Mouse (Mus musculus): ENCODE measurements around the gene Klf1. TPM values are rescaled to one million over a fixed set of nuclear protein-coding genes. Genes with fewer than 3 reads are reported as not detected.
"Not testable (repeated sequence)": the region's sequence is repeated elsewhere in the genome, so short reads cannot be mapped to it uniquely, and the experiment has no call there.

Klf1 gene
- polyA plus RNA-seq, 1 experiment from 2014 or later = 1.8 TPM

DNA sequence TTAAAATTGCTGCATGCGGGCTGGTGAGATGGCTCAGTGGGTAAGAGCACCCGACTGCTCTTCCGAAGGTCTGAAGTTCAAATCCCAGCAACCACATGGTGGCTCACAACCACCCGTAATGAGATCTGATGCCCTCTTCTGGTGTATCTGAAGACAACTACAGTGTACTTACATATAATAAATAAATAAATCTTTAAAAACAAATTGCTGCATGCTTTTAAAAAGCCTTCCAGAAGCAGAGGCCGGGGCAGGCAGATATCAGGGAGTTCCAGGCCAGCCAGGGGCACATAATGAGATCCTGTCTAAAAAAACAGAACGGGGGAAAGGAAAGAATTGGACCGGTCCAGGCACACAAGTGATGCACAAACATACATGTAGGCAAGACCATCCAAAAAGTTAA, 6.3 kb downstream of the Klf1 start:
- Histone ChIP-seq H3K27me3 (ENCODE audit: control insufficient read depth, insufficient read depth, low read length) (peaks cover 44% of the 10 kb centered on the region), H3K9ac (ENCODE audit: low read length) (peak overlapping the region; percentile 48; the same call in 1 of the 2 replicates), H3K4me3 (ENCODE audit: control insufficient read depth in 1 of 2, insufficient read depth in 1 of 2, low read depth in 1 of 2, low read length in 2 of 2) (peak overlapping the region; percentile 21 to 51), H3K4me2 (ENCODE audit: low read length) (peak overlapping the region; percentile 94), H3K4me1 (ENCODE audit: control insufficient read depth in 2 of 2, insufficient read depth in 2 of 2, low read length in 2 of 2) (peaks cover 5 to 11% of the 10 kb centered on the region in 2 experiments; a peak in 3 of 4 replicates)
- 30% methylated on average over 6 of the region's 7 CpGs for WGBS
- ATAC-seq (ENCODE audit: insufficient number of reproducible peaks, insufficient read depth, low FRiP score, low read depth); H3K9me3 ChIP-seq (ENCODE audit: control insufficient read depth, low read length); H3K27ac ChIP-seq (replicated peaks in 1 of 2; ENCODE audit: control insufficient read depth in 1 of 2, insufficient read depth in 1 of 2, low read depth in 2 of 2, low read length in 2 of 2); H3K36me3 ChIP-seq (ENCODE audit: control insufficient read depth, insufficient read depth, low read length): not testable (repeated sequence)

DNA sequence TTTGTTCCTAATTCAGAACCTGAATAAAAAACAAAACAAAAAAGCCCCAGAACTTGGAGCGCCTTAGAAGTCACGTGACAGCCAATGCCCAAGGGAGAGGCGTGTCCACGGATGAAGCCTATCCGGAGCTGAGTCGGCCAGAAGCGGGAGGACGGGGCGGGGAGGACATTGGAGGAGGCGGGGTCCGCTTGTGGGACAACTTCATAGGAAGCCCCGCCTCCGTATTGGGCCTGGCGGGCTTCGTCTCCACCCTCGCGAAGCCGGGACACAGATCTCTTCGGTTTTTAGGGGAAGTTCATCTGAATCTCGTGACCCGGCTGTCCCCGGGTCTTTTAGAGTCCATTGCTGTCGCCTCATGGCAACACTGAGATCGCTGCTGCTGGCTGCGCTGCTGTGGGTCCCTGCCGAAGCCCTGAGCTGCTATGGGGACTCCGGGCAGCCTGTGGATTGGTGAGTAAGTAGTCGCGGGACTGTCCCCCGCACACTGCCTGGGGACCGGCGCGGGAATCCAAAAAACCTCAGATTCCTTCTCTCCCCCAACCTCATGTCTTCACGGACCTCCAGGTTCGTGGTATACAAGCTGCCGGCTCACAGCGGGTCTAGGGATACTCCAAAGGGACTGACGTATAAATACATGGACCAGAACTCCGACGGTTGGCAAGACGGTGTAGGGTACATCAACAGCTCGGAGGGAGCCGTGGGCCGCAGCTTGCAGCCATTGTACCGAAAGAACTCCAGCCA, 6.9 kb downstream of the Klf1 start, which contains the start of gene Dnase2a:
Dnase2a (plus strand) TSS at position 140 of the 741 bp plus-strand sequence.
- WGBS = under 1% methylated on average over 44 of the region's 45 CpGs

DNA sequence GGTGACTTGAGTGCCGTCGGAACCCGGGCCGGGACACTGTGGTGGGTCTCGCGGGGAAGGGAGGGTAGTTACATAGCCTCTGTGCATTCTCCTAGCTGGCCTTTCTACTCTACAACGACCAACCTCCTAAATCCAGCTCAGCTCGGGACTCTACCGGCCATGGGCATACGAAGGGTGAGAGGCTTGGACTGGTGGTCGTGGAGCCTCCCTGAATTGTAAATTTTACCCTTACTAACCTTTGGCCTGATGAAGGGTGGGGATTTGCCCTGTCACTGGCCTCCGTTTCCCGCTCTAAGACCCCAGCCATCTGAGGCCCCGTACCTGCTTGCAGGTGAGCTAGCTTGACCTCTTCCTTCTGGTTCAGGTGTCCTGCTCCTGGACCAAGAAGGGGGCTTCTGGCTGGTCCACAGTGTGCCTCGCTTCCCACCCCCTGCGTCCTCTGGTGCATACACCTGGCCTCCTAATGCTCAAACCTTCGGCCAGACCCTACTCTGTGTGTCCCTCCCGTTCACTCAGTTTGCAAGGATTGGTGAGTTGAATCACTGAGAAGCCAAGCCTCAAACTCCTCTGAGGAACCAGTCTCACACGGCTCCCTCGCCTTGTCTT, 7.5 kb downstream of the Klf1 start:
- Histone ChIP-seq H3K9ac (ENCODE audit: low read length) (peak overlapping the region; percentile 75), H3K4me3 (ENCODE audit: control insufficient read depth in 1 of 2, insufficient read depth in 1 of 2, low read depth in 1 of 2, low read length in 2 of 2) (peak overlapping the region; percentile 48 to 51), H3K36me3 (ENCODE audit: control insufficient read depth, insufficient read depth, low read length) (no peaks in the 10 kb centered on the region), H3K27me3 (ENCODE audit: control insufficient read depth, insufficient read depth, low read length) (peaks cover 54% of the 10 kb centered on the region), H3K9me3 (ENCODE audit: control insufficient read depth, low read length) (peaks cover 4% of the 10 kb centered on the region), H3K4me2 (ENCODE audit: low read length) (peak overlapping the region; percentile 94), H3K27ac (replicated peaks in 1 of 2; ENCODE audit: control insufficient read depth in 1 of 2, insufficient read depth in 1 of 2, low read depth in 2 of 2, low read length in 2 of 2) (no peak overlapping the region), H3K4me1 (ENCODE audit: control insufficient read depth in 2 of 2, insufficient read depth in 2 of 2, low read length in 2 of 2) (peaks cover 4 to 11% of the 10 kb centered on the region in 2 experiments; a peak in 2 of 4 replicates)
- 49% methylated on average over 20 of the region's 20 CpGs for WGBS
- no peak; the same call in 1 of the 2 replicates for ATAC-seq (ENCODE audit: insufficient number of reproducible peaks, insufficient read depth, low FRiP score, low read depth)

More for the DNA sequence above, 6.9 kb downstream of the Klf1 start, which contains the start of gene Dnase2a:
- H3K4me3 ChIP-seq (ENCODE audit: control insufficient read depth in 1 of 2, insufficient read depth in 1 of 2, low read depth in 1 of 2, low read length in 2 of 2) = peak within 1 kb of the TSS; percentile 48 to 51
- peaks cover 4 to 11% of the 10 kb centered on the region in 2 experiments; a peak in 3 of 4 replicates for H3K4me1 ChIP-seq (ENCODE audit: control insufficient read depth in 2 of 2, insufficient read depth in 2 of 2, low read length in 2 of 2)
- no peak within 1 kb of the TSS; a peak in 1 of 4 replicates for H3K27ac ChIP-seq (replicated peaks in 1 of 2; ENCODE audit: control insufficient read depth in 1 of 2, insufficient read depth in 1 of 2, low read depth in 2 of 2, low read length in 2 of 2)
- no peaks in the 10 kb centered on the region for H3K36me3 ChIP-seq (ENCODE audit: control insufficient read depth, insufficient read depth, low read length)
- ATAC-seq (ENCODE audit: insufficient number of reproducible peaks, insufficient read depth, low FRiP score, low read depth) = peak; percentile 88
- H3K9me3 ChIP-seq (ENCODE audit: control insufficient read depth, low read length) = no peaks in the 10 kb centered on the region
- peaks cover 50% of the 10 kb centered on the region for H3K27me3 ChIP-seq (ENCODE audit: control insufficient read depth, insufficient read depth, low read length)
- H3K4me2 ChIP-seq (ENCODE audit: low read length) = peak within 1 kb of the TSS; percentile 94
- H3K9ac ChIP-seq (ENCODE audit: low read length) = peak within 1 kb of the TSS; percentile 75

DNA sequence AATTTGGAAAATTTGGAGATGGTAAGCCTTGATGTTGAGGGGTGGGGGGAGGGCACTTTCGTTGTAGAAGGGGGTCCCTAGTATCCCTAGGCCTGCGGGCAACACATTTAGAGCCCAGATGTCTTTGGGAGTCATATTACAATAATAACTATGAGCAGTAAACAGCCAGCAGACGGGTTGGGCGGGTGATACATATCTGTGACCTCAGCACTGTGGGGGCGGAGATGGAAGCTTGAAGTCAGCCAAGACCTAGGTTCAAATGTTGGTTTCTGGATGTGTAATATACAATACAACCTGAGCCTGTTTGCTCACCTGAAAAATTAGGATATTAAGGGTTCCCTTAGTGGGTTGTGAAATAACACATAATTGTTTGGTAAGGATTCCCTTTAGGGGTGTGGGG, 8.2 kb downstream of the Klf1 start:
- H3K4me3 ChIP-seq (ENCODE audit: control insufficient read depth in 1 of 2, insufficient read depth in 1 of 2, low read depth in 1 of 2, low read length in 2 of 2) = no peak overlapping the region
- 79% methylated on average over 5 of the region's 5 CpGs for WGBS

DNA sequence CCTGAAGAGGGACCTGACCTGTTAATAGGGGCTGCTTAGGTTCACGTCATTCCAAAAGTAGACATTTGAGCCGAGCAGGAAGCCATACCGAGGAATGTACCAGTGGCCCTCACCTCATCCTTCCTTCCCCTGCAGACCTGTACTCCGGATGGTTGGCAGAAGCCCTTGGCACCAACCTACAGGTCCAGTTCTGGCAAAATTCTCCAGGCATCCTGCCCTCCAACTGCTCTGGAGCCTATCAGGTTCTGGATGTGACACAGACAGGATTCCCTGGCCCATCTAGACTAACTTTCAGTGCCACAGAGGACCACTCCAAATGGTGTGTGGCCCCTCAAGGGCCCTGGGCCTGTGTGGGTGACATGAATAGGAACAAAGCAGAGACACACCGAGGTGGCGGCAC, 8.8 kb downstream of the Klf1 start:
- WGBS = 83% methylated on average over 6 of the region's 6 CpGs
- peaks cover 53% of the 10 kb centered on the region for H3K27me3 ChIP-seq (ENCODE audit: control insufficient read depth, insufficient read depth, low read length)

More for the DNA sequence above, 8.2 kb downstream of the Klf1 start:
- Histone ChIP-seq H3K27ac (replicated peaks in 1 of 2; ENCODE audit: control insufficient read depth in 1 of 2, insufficient read depth in 1 of 2, low read depth in 2 of 2, low read length in 2 of 2) (no peak overlapping the region), H3K27me3 (ENCODE audit: control insufficient read depth, insufficient read depth, low read length) (peaks cover 50% of the 10 kb centered on the region), H3K4me1 (ENCODE audit: control insufficient read depth in 2 of 2, insufficient read depth in 2 of 2, low read length in 2 of 2) (peaks cover 4 to 11% of the 10 kb centered on the region in 2 experiments; a peak in 2 of 4 replicates), H3K9me3 (ENCODE audit: control insufficient read depth, low read length) (peaks cover 5% of the 10 kb centered on the region), H3K9ac (ENCODE audit: low read length) (no peak overlapping the region), H3K36me3 (ENCODE audit: control insufficient read depth, insufficient read depth, low read length) (no peaks in the 10 kb centered on the region), H3K4me2 (ENCODE audit: low read length) (no peak overlapping the region)
- ATAC-seq (ENCODE audit: insufficient number of reproducible peaks, insufficient read depth, low FRiP score, low read depth) = no peak

DNA sequence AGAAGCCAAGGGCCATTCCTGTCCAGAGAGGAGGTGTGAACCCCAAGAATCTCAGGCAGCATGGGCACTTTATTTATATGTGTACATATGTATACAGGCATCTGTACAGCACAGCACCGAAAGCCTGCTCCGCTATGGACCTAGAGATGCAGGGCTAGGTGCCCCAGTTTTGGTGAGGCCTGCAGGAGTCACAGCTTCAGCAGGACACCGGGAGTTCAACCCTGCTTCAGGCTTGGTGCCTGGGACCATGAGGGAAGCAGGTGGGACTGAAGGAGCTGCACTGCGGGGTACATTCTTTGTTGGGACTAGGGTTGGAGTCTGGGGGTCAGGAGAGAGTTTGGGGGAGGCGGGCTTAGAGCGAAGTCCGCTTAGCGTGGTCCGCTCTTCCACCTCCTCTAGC, 10.1 kb downstream of the Klf1 start:
- Histone ChIP-seq H3K4me1 (ENCODE audit: control insufficient read depth in 2 of 2, insufficient read depth in 2 of 2, low read length in 2 of 2) (peaks cover 4 to 11% of the 10 kb centered on the region in 2 experiments; a peak in 2 of 4 replicates), H3K27ac (replicated peaks in 1 of 2; ENCODE audit: control insufficient read depth in 1 of 2, insufficient read depth in 1 of 2, low read depth in 2 of 2, low read length in 2 of 2) (no peak overlapping the region), H3K9me3 (ENCODE audit: control insufficient read depth, low read length) (peaks cover 5% of the 10 kb centered on the region), H3K9ac (ENCODE audit: low read length) (no peak overlapping the region), H3K4me3 (ENCODE audit: control insufficient read depth in 1 of 2, insufficient read depth in 1 of 2, low read depth in 1 of 2, low read length in 2 of 2) (no peak overlapping the region), H3K4me2 (ENCODE audit: low read length) (no peak overlapping the region), H3K27me3 (ENCODE audit: control insufficient read depth, insufficient read depth, low read length) (peaks cover 66% of the 10 kb centered on the region), H3K36me3 (ENCODE audit: control insufficient read depth, insufficient read depth, low read length) (no peaks in the 10 kb centered on the region)
- WGBS = 75% methylated on average over 9 of the region's 9 CpGs
- ATAC-seq (ENCODE audit: insufficient number of reproducible peaks, insufficient read depth, low FRiP score, low read depth) = no peak

More for the DNA sequence above, 8.8 kb downstream of the Klf1 start:
- Histone ChIP-seq H3K4me2 (ENCODE audit: low read length) (no peak overlapping the region), H3K36me3 (ENCODE audit: control insufficient read depth, insufficient read depth, low read length) (no peaks in the 10 kb centered on the region), H3K4me3 (ENCODE audit: control insufficient read depth in 1 of 2, insufficient read depth in 1 of 2, low read depth in 1 of 2, low read length in 2 of 2) (no peak overlapping the region), H3K27ac (replicated peaks in 1 of 2; ENCODE audit: control insufficient read depth in 1 of 2, insufficient read depth in 1 of 2, low read depth in 2 of 2, low read length in 2 of 2) (no peak overlapping the region), H3K9me3 (ENCODE audit: control insufficient read depth, low read length) (peaks cover 5% of the 10 kb centered on the region), H3K9ac (ENCODE audit: low read length) (no peak overlapping the region), H3K4me1 (ENCODE audit: control insufficient read depth in 2 of 2, insufficient read depth in 2 of 2, low read length in 2 of 2) (peaks cover 4 to 11% of the 10 kb centered on the region in 2 experiments; a peak in 2 of 4 replicates)
- ATAC-seq (ENCODE audit: insufficient number of reproducible peaks, insufficient read depth, low FRiP score, low read depth) = no peak

DNA sequence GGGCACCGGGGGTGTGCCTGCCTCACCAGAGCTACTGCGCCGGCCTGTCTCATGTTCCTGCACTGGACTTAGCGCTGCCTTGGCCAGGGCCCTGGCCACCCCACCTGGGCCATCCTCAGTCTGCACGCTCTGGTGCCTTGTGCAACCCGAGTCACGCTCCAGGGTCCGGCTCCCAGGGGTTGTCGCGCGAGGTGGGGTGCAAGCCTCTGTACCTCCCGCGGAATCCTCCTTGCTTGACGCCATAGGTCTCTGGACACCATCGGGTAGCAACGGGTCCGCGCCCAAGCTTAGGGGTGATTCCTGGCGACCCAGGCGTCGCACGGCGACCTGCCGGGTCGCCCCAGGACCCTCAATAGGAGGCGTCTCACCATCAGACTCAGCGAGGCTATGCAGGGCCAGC, 10.7 kb downstream of the Klf1 start:
- Histone ChIP-seq H3K27ac (replicated peaks in 1 of 2; ENCODE audit: control insufficient read depth in 1 of 2, insufficient read depth in 1 of 2, low read depth in 2 of 2, low read length in 2 of 2) (no peak overlapping the region), H3K27me3 (ENCODE audit: control insufficient read depth, insufficient read depth, low read length) (peaks cover 67% of the 10 kb centered on the region), H3K4me3 (ENCODE audit: control insufficient read depth in 1 of 2, insufficient read depth in 1 of 2, low read depth in 1 of 2, low read length in 2 of 2) (peak overlapping the region; percentile 45 to 49; a peak in 3 of 4 replicates), H3K36me3 (ENCODE audit: control insufficient read depth, insufficient read depth, low read length) (no peaks in the 10 kb centered on the region), H3K4me1 (ENCODE audit: control insufficient read depth in 2 of 2, insufficient read depth in 2 of 2, low read length in 2 of 2) (peaks cover 4 to 11% of the 10 kb centered on the region in 2 experiments; a peak in 2 of 4 replicates), H3K4me2 (ENCODE audit: low read length) (peak overlapping the region; percentile 87), H3K9ac (ENCODE audit: low read length) (peak overlapping the region; percentile 52), H3K9me3 (ENCODE audit: control insufficient read depth, low read length) (peaks cover 5% of the 10 kb centered on the region)
- ATAC-seq (ENCODE audit: insufficient number of reproducible peaks, insufficient read depth, low FRiP score, low read depth) = no peak
- WGBS = 15% methylated on average over 27 of the region's 27 CpGs
